Mouse (Mus musculus) forebrain, embryonic 11.5 days (tissue): ENCODE measurements around the gene Cant1. TPM values are rescaled to one million over a fixed set of nuclear protein-coding genes. Genes with fewer than 3 reads are reported as not detected.

Experiments
- ATAC-seq: fragments of 200-750 bp; cut with Nextera tagmentation; replicated peaks from 2 replicates; pipeline ENCODE4 v1.8.0; 2017; ENCODE audit warnings: moderate TSS enrichment; ENCODE audit not compliant: low FRiP score
- DNase-seq: peaks from one replicate; pipeline ENCODE4 v3.0.0-alpha.2; 2017; ENCODE audit warnings: low spot score
- H3K27ac ChIP-seq: fragments of 300-500 bp; sonication (generic); 2 replicates; pipeline ENCODE4 v1.5.1; 2014; ENCODE audit warnings: low read depth, low read length
- H3K27me3 ChIP-seq: fragments of 300-500 bp; sonication (generic); 2 replicates; pipeline ENCODE4 v1.6.1; 2014; ENCODE audit warnings: mild to moderate bottlenecking, low read length, mixed read lengths; ENCODE audit not compliant: control insufficient read depth, insufficient read depth
- H3K36me3 ChIP-seq: fragments of 300-500 bp; sonication (generic); 2 replicates; pipeline ENCODE4 v1.6.1; 2014; ENCODE audit warnings: mild to moderate bottlenecking, low read length, moderate library complexity, mixed read lengths; ENCODE audit not compliant: control insufficient read depth, insufficient read depth
- H3K4me1 ChIP-seq: fragments of 300-500 bp; sonication (generic); replicated peaks from 2 replicates; pipeline ENCODE4 v1.6.1; 2014; ENCODE audit warnings: low read length, mixed read lengths; ENCODE audit not compliant: control insufficient read depth, insufficient read depth
- H3K4me2 ChIP-seq: fragments of 300-500 bp; sonication (generic); 2 replicates; pipeline ENCODE4 v1.6.1; 2014; ENCODE audit warnings: low read depth, mild to moderate bottlenecking, low read length, moderate library complexity, mixed read lengths; ENCODE audit not compliant: severe bottlenecking
- H3K4me3 ChIP-seq: fragments of 300-500 bp; sonication (generic); 2 replicates; pipeline ENCODE4 v1.5.1; 2014; ENCODE audit warnings: low read depth, low read length
- H3K9ac ChIP-seq: fragments of 300-500 bp; sonication (generic); 2 replicates; pipeline ENCODE4 v1.6.1; 2014; ENCODE audit warnings: low read length
- H3K9me3 ChIP-seq: fragments of 300-500 bp; sonication (generic); 2 replicates; pipeline ENCODE4 v1.6.1; 2016; ENCODE audit warnings: low read length, mixed read lengths; ENCODE audit not compliant: control insufficient read depth
- WGBS: fragments of 180-500 bp; shearing (Covaris S2); extraction: QIAGEN DNeasy Blood & Tissue Kit; methylation state at CpG from one replicate; pipeline ENCODE4 v1.1.7; 2014; 5-methylcytosine and 5-hydroxymethylcytosine counted together
- polyA plus RNA-seq: library from polyadenylated mRNA; unstranded; fragments of >200 nt; fragmentation: Nextera tagmentation; extraction: Ambion mirVana; gene quantifications from 2 replicates; pipeline ENCODE4 v1.2.1, GENCODE M21; 2014

Cant1 gene
- polyA plus RNA-seq, 1 experiment from 2014 or later = 25.4 TPM

DNA sequence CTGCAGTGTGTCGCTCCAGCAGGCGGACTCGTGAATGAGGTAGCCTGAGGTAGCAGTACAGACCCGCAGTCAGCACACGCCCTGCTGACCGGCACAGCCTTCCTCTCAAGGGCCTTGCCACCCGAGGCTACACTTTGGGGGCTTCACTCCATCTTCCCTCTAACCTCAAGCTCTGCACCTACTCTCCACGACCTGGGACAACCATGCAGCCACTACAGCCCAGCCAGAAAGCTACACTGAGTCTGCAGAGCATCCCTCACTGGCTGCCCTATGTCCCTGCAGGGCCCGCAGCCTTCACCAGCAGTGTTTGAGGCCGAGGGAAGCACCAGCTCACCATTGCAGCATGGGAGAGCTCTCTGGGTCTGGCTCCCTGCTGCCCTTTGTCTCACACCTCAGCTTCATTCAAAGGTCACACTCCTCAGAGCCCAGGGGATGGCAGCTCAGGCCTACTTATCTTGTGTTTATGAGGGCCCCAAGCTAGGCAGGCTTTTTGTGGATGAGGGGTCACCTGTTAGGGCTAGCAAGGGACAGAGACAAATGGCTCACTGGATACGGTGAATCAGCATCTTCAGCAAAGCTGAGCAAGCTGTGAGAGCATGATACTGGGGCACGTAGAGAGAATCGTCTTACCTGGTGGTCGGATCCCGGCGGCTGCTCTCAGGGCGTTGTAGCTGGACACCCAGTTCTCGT lies 10.7 kb downstream of the Cant1 start:
- H3K36me3 ChIP-seq = no peaks in the 10 kb centered on the region; the same call in 1 of the 2 replicates
- H3K27ac ChIP-seq = no peak overlapping the region
- WGBS = 85% methylated on average over 18 of the region's 18 CpGs

DNA sequence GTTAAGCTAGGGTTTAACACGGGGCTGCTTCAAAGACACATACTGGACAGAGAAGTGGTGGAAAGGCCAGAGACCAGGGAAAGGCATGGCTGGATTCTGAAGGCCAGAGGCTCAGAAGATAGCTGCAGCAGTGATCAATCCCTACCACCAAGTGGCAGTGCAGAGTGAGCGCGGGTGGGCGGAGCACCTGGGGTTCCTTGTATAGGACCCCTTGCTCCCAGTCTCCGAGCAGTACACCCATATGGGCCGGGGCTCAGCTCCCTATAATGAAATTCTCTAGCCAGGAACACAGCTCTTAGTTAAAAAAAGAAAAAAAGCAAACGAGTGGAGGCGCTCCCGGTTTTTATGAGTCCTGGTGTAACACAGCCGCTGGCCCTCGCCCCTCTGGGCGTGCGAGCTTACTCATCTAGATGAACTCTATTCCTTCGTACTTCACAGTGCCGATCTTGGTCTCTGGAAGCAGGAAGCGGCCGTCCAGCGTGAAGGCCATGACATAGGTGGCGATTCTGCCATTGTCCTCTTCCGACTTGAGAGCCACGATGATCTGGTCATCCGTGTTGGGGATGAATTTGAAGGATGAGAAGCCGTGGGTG lies 11.5 kb downstream of the Cant1 start:
- Histone ChIP-seq H3K9me3 (no peaks in the 10 kb centered on the region), H3K27ac (no peak overlapping the region), H3K36me3 (no peaks in the 10 kb centered on the region; the same call in 1 of the 2 replicates), H3K9ac (no peak overlapping the region), H3K4me2 (no peak overlapping the region), H3K4me1 (no peaks in the 10 kb centered on the region), H3K27me3 (no peaks in the 10 kb centered on the region), H3K4me3 (no peak overlapping the region)
- 85% methylated on average over 23 of the region's 23 CpGs for WGBS
- DNase-seq (no peak), ATAC-seq (no peak)

More for the DNA sequence above, 10.7 kb downstream of the Cant1 start:
- Histone ChIP-seq H3K27me3 (no peaks in the 10 kb centered on the region), H3K4me2 (no peak overlapping the region), H3K9me3 (no peaks in the 10 kb centered on the region), H3K9ac (no peak overlapping the region), H3K4me1 (no peaks in the 10 kb centered on the region), H3K4me3 (no peak overlapping the region)
- DNase-seq (no peak), ATAC-seq (no peak)

- ATAC-seq = no peak
- no peak for DNase-seq
Measured at GRCm38 (mm10) chr11:118406521-118406920, 12.4 kb downstream of the Cant1 start.

DNA sequence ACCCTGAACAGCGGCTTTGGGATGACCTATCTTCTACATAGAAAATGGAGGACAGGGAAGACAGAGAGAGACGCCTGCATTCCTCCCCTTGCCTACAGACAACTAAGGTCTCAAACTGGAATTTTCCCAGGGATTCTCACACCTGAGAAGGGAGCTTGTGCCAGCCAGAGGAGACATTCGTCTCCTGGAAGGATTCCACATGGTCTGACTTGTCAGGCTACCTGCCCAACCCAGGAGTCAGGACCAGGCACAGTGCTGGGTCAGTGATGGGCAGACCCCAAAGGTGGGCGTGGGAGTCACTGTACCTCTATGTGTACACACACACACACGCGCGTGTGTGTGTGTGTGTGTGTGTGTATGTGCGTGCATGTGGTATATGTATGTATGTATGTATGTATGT lies 13.6 kb downstream of the Cant1 start:
- Histone ChIP-seq H3K4me1 (no peaks in the 10 kb centered on the region), H3K9ac (no peak overlapping the region), H3K9me3 (no peaks in the 10 kb centered on the region), H3K36me3 (no peaks in the 10 kb centered on the region; the same call in 1 of the 2 replicates), H3K27me3 (no peaks in the 10 kb centered on the region), H3K4me2 (no peak overlapping the region), H3K4me3 (no peak overlapping the region), H3K27ac (no peak overlapping the region)
- WGBS = 95% methylated on average over 8 of the region's 8 CpGs
- DNase-seq (no peak), ATAC-seq (no peak)

More at GRCm38 (mm10) chr11:118406521-118406920, 12.4 kb downstream of the Cant1 start:
- H3K4me2 ChIP-seq = no peak overlapping the region
- no peaks in the 10 kb centered on the region for H3K9me3 ChIP-seq
- H3K27me3 ChIP-seq = no peaks in the 10 kb centered on the region
- no peaks in the 10 kb centered on the region for H3K4me1 ChIP-seq
- H3K9ac ChIP-seq = no peak overlapping the region
- H3K27ac ChIP-seq = no peak overlapping the region
- H3K4me3 ChIP-seq = no peak overlapping the region
- WGBS = 91% methylated on average over 5 of the region's 5 CpGs
- no peaks in the 10 kb centered on the region; the same call in 1 of the 2 replicates for H3K36me3 ChIP-seq

DNA sequence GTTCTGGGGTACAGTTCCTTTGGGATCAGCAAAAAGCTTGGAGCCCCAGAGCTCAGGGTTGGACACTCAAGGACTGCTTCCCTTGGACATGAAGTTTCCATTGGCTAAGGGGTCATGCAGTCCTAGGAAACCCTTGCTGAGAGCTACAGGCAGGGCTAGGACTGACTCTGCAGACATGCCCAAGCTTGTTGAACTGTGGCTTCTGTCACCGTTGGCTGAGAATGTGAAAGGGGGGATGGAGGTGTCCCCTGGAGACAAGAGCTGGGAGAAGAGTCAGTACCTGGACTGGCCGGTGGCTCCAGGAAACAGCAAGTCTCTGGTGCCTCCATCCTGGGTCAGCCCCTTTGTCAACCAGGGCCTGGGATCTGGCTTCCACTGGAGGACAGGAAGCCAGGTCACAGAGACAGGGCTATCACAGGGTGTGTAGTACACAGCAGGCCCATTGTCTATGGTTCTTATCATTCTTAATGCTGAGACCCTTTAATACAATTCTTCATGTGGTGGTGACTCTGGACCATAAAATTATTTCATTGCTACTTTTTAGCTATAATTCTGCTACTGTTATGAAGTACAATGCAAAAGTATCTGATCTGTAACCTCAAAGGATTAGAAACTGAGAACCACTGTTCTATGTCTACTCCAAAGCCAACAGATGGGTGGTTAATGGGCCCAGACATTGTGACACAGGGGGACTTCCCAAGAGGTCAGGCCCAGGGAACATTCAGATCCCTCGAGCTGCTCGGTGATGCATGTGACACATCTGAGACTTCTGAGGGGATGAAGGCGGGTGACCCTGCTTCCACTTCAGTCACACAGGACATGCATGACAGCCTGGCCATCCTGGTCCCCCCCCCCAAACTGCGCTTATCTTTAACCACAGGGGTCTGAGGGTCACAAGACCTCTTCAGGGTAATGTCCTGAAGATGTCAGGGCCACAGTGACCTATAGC lies 14.7 kb downstream of the Cant1 start:
- Histone ChIP-seq H3K4me2 (no peak overlapping the region), H3K9ac (no peak overlapping the region), H3K36me3 (no peaks in the 10 kb centered on the region; the same call in 1 of the 2 replicates), H3K4me1 (no peaks in the 10 kb centered on the region), H3K4me3 (no peak overlapping the region), H3K27me3 (no peaks in the 10 kb centered on the region), H3K9me3 (no peaks in the 10 kb centered on the region), H3K27ac (no peak overlapping the region)
- no peak for DNase-seq
- no peak for ATAC-seq
- 78% methylated on average over 6 of the region's 6 CpGs for WGBS

DNA sequence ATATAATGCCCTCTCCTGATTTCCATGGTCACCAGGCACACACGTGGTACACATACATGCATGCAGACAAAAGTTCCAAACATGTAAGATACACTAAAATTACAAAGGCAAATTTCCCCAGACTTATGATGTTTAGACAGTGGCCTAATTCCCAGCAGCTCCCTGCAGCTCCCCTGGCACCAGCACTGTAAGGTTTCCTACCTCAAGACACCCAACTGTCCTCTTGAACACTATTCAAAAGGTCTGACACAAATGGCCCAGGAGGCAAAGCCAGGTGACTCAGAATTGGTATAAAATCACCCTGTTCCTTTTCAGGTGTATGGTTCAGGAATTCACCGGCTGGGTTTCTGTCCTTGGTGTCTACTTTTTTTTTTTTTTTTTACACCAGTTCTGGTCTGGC lies 15.7 kb downstream of the Cant1 start:
- H3K9me3 ChIP-seq = no peaks in the 10 kb centered on the region
- H3K4me3 ChIP-seq = no peak overlapping the region

GRCm38 (mm10) chr11:118401760-118402280 lies 17.1 kb downstream of the Cant1 start, which contains the start of gene Lgals3bp:
Gene Lgals3bp (minus strand): TSS chr11:118402092.
- no peaks in the 10 kb centered on the region for H3K9me3 ChIP-seq
- ATAC-seq (no peak), DNase-seq (no peak)
- no peak within 1 kb of the TSS for H3K4me2 ChIP-seq
- H3K36me3 ChIP-seq = no peaks in the 10 kb centered on the region; the same call in 1 of the 2 replicates
- no peaks in the 10 kb centered on the region for H3K4me1 ChIP-seq
- no peak within 1 kb of the TSS for H3K9ac ChIP-seq
- no peaks in the 10 kb centered on the region for H3K27me3 ChIP-seq
- H3K27ac ChIP-seq = no peak within 1 kb of the TSS
- WGBS = 59% methylated on average over 7 of the region's 7 CpGs
- H3K4me3 ChIP-seq = no peak within 1 kb of the TSS

More for the DNA sequence above, 15.7 kb downstream of the Cant1 start:
- Histone ChIP-seq H3K27me3 (no peaks in the 10 kb centered on the region), H3K4me1 (no peaks in the 10 kb centered on the region), H3K27ac (no peak overlapping the region), H3K36me3 (no peaks in the 10 kb centered on the region; the same call in 1 of the 2 replicates), H3K4me2 (no peak overlapping the region), H3K9ac (no peak overlapping the region)
- no peak for ATAC-seq
- no peak for DNase-seq
- 90% methylated on average over 2 of the region's 2 CpGs for WGBS

GRCm38 (mm10) chr11:118401195-118401594 lies 17.7 kb downstream of the Cant1 start:
- H3K27ac ChIP-seq = no peak overlapping the region

More at GRCm38 (mm10) chr11:118401195-118401594, 17.7 kb downstream of the Cant1 start:
- ATAC-seq = no peak
- Histone ChIP-seq H3K27me3 (no peaks in the 10 kb centered on the region), H3K36me3 (no peaks in the 10 kb centered on the region; the same call in 1 of the 2 replicates), H3K4me2 (no peak overlapping the region), H3K4me1 (no peaks in the 10 kb centered on the region), H3K4me3 (no peak overlapping the region), H3K9ac (no peak overlapping the region), H3K9me3 (no peaks in the 10 kb centered on the region)
- DNase-seq = no peak
- 84% methylated on average over 4 of the region's 4 CpGs for WGBS
